Mouse (Mus musculus): Measurements from ENCODE around the gene Zfp2.

Zfp2 gene

DNA sequence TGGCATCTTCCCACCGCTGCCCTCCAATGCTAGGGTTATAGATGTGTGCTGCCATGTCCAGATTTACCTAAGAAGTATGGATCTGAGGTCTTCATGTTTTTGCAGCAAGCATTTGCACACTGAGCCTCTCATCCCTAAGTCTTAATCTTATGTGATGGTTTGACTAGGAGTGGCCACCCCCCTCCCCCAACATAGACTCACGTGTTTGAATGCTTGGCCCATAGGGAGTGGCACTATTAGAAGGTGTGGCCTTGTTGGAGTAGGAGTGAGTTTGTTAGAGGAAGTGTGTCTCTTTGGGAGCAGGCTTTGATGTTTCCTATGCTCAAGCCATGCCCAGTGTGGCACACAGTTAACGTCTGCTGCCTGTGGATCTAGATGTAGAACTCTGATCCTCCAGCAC lies 37.3 kb downstream of the Zfp2 start:
- DNase-seq (ENCODE audit: low read depth, low spot score): no peak

DNA sequence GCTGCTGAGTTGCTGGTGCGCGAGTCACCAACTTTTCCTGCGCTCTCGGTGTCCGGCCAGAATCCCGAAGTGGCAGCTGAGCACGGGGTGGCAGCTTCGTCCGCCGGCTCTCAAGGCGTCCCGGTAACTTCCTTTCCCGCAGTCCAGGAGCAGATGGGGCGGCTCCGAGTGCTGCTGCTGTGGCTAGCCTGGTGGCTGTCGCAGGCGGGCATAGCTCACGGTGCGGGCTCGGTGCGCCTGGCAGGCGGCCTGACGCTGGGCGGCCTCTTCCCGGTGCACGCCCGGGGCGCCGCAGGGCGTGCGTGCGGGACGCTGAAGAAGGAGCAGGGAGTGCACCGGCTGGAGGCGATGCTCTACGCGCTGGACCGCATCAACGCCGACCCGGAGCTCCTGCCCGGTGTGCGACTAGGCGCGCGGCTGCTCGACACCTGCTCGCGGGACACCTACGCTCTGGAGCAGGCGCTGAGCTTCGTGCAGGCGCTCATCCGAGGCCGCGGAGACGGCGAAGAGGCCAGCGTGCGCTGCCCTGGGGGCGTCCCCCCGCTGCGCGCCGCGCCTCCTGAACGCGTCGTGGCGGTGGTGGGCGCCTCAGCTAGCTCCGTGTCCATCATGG lies 64.9 kb downstream of the Zfp2 start:
- DNase-seq (ENCODE audit: low read depth, low spot score): peak; percentile 27

DNA sequence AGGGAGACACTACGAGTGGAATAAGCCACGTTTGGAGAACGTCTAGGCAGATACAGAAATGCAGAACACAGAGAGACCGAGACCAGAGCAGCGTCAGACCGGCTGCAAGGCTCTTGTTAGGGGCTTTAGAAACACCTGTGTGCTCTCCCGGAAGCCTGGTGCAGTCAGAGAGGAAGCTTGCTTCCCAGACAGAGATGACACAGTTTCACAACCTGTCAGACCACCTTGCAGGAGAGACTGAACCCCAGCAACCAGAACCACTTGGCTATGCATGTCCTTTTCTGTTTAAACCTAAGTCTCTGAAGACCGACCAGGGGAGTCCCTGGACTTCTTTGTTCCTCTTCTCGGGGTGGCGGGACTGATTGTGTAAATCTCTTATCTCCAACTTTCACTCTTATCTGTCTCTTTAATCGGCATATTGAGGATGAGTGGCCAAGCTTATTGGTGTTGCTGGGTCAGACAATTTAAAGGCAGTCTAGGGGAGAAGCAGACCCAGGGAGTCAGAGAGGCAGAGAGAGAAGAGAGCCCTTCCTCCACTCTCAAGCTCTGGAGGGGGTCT lies 65.7 kb downstream of the Zfp2 start, which contains the start of gene Grm6:
Grm6 (plus strand) TSS at position 509 of the 559 bp plus-strand sequence.
- DNase-seq (ENCODE audit: low read depth, low spot score): no peak

DNA sequence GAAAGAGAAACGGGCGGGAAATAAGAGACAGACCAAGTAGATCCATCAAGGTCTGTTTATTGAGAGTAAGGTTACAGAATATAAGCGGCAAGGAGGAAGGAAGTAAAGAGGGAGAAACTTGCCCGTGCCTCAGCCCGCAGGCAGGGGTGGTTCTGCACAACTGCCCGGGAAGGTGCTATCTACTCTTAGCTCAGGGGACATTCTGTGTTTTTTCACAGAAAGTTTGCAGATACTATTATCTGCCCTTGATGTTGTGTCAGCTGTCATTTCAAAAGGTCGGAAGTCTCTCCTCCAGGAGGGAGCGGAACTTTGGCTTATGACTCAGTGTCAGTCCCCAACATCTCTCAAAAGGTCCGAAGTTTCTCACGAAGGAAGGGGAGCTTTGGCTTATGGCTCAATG lies 66.7 kb downstream of the Zfp2 start:
- DNase-seq (ENCODE audit: low read depth, low spot score): no peak

All from brain, adult 2 months (tissue).